Mouse (Mus musculus): ENCODE results near the gene Ano4. TPM values are rescaled to one million over a fixed set of nuclear protein-coding genes. Genes with fewer than 3 reads are reported as not detected.

Ano4 gene
- polyA plus RNA-seq, 1 experiment = not detected

GRCm38 (mm10) chr10:89222284-89222989 lies 122.1 kb downstream of the Ano4 start:
- Histone ChIP-seq H3K36me3 (ENCODE audit: control insufficient read depth, insufficient read depth) (no peaks in the 10 kb centered on the region), H3K27me3 (ENCODE audit: control insufficient read depth, insufficient read depth, insufficient read length) (no peaks in the 10 kb centered on the region), H3K4me3 (ENCODE audit: insufficient read depth, poor library complexity, severe bottlenecking) (no peak overlapping the region), H3K79me3 (ENCODE audit: low read depth) (no peaks in the 10 kb centered on the region), H3ac (ENCODE audit: control insufficient read depth, insufficient read length, low read depth) (no peak overlapping the region), H3K79me2 (ENCODE audit: control insufficient read depth, insufficient read depth) (no peaks in the 10 kb centered on the region)
- no peak for TF ChIP-seq CTCF (IDR thresholded peaks at IDR 0.05; ENCODE audit: control insufficient read depth, insufficient read depth, insufficient read length)
- no peak for TF ChIP-seq MYOD1 (IDR thresholded peaks at IDR 0.05; ENCODE audit: control insufficient read depth, insufficient read length, low read depth)
- TF ChIP-seq MAX (IDR thresholded peaks at IDR 0.05) = no peak
- no peak for TF ChIP-seq MYOG (IDR thresholded peaks at IDR 0.05; ENCODE audit: control insufficient read depth, extremely low read depth, insufficient read length)
- no peak for TF ChIP-seq USF1 (IDR thresholded peaks at IDR 0.05; ENCODE audit: low read depth)
- no peak for TF ChIP-seq FOSL1 (IDR thresholded peaks at IDR 0.05; ENCODE audit: insufficient read depth, low read length, poor library complexity, severe bottlenecking)
- TF ChIP-seq CEBPB (IDR thresholded peaks at IDR 0.05; ENCODE audit: low read depth) = no peak

- H3K36me3 ChIP-seq (ENCODE audit: control insufficient read depth, insufficient read depth) = no peaks in the 10 kb centered on the region
- H3K79me2 ChIP-seq (ENCODE audit: control insufficient read depth, insufficient read depth) = no peaks in the 10 kb centered on the region
- TF ChIP-seq USF1 (IDR thresholded peaks at IDR 0.05; ENCODE audit: low read depth) (no peak), MYOD1 (IDR thresholded peaks at IDR 0.05; ENCODE audit: control insufficient read depth, insufficient read length, low read depth) (no peak)
- H3K79me3 ChIP-seq (ENCODE audit: low read depth) = no peaks in the 10 kb centered on the region
- no peak overlapping the region for H3ac ChIP-seq (ENCODE audit: control insufficient read depth, insufficient read length, low read depth)
- H3K27me3 ChIP-seq (ENCODE audit: control insufficient read depth, insufficient read depth, insufficient read length) = no peaks in the 10 kb centered on the region
- no peak overlapping the region for H3K4me3 ChIP-seq (ENCODE audit: insufficient read depth, poor library complexity, severe bottlenecking)
These were observed 128.5 kb downstream of the Ano4 start for GRCm38 (mm10) chr10:89216078-89216477.

GRCm38 (mm10) chr10:89205858-89206257 lies 138.7 kb downstream of the Ano4 start:
- Histone ChIP-seq H3K79me3 (ENCODE audit: low read depth) (no peaks in the 10 kb centered on the region), H3ac (ENCODE audit: control insufficient read depth, insufficient read length, low read depth) (no peak overlapping the region), H3K79me2 (ENCODE audit: control insufficient read depth, insufficient read depth) (no peaks in the 10 kb centered on the region), H3K36me3 (ENCODE audit: control insufficient read depth, insufficient read depth) (no peaks in the 10 kb centered on the region), H3K27me3 (ENCODE audit: control insufficient read depth, insufficient read depth, insufficient read length) (no peaks in the 10 kb centered on the region), H3K4me3 (ENCODE audit: insufficient read depth, poor library complexity, severe bottlenecking) (no peak overlapping the region)
- TF ChIP-seq MYOD1 (IDR thresholded peaks at IDR 0.05; ENCODE audit: control insufficient read depth, insufficient read length, low read depth) = no peak

- Histone ChIP-seq H3K36me3 (ENCODE audit: control insufficient read depth, insufficient read depth) (no peaks in the 10 kb centered on the region), H3ac (ENCODE audit: control insufficient read depth, insufficient read length, low read depth) (no peak overlapping the region), H3K79me2 (ENCODE audit: control insufficient read depth, insufficient read depth) (no peaks in the 10 kb centered on the region), H3K4me3 (ENCODE audit: insufficient read depth, poor library complexity, severe bottlenecking) (no peak overlapping the region), H3K79me3 (ENCODE audit: low read depth) (no peaks in the 10 kb centered on the region), H3K27me3 (ENCODE audit: control insufficient read depth, insufficient read depth, insufficient read length) (no peaks in the 10 kb centered on the region)
- no peak for TF ChIP-seq MYOG (IDR thresholded peaks at IDR 0.05; ENCODE audit: control insufficient read depth, extremely low read depth, insufficient read length)
- TF ChIP-seq USF1 (IDR thresholded peaks at IDR 0.05; ENCODE audit: low read depth) = no peak
- no peak for TF ChIP-seq FOSL1 (IDR thresholded peaks at IDR 0.05; ENCODE audit: insufficient read depth, low read length, poor library complexity, severe bottlenecking)
- TF ChIP-seq MAX (IDR thresholded peaks at IDR 0.05) = no peak
- no peak for TF ChIP-seq MYOD1 (IDR thresholded peaks at IDR 0.05; ENCODE audit: control insufficient read depth, insufficient read length, low read depth)
- no peak for TF ChIP-seq CEBPB (IDR thresholded peaks at IDR 0.05; ENCODE audit: low read depth)
- TF ChIP-seq CTCF (IDR thresholded peaks at IDR 0.05; ENCODE audit: control insufficient read depth, insufficient read depth, insufficient read length) = no peak
These were observed 148.1 kb downstream of the Ano4 start for GRCm38 (mm10) chr10:89196444-89196843.

- H3K27me3 ChIP-seq (ENCODE audit: control insufficient read depth, insufficient read depth, insufficient read length) = no peaks in the 10 kb centered on the region
- no peaks in the 10 kb centered on the region for H3K79me3 ChIP-seq (ENCODE audit: low read depth)
- no peaks in the 10 kb centered on the region for H3K79me2 ChIP-seq (ENCODE audit: control insufficient read depth, insufficient read depth)
- no peaks in the 10 kb centered on the region for H3K36me3 ChIP-seq (ENCODE audit: control insufficient read depth, insufficient read depth)
- no peak overlapping the region for H3K4me3 ChIP-seq (ENCODE audit: insufficient read depth, poor library complexity, severe bottlenecking)
- no peak overlapping the region for H3ac ChIP-seq (ENCODE audit: control insufficient read depth, insufficient read length, low read depth)
- no peak for TF ChIP-seq CTCF (IDR thresholded peaks at IDR 0.05; ENCODE audit: control insufficient read depth, insufficient read depth, insufficient read length)
- TF ChIP-seq MAX (IDR thresholded peaks at IDR 0.05) = no peak
- no peak for TF ChIP-seq USF1 (IDR thresholded peaks at IDR 0.05; ENCODE audit: low read depth)
- TF ChIP-seq FOSL1 (IDR thresholded peaks at IDR 0.05; ENCODE audit: insufficient read depth, low read length, poor library complexity, severe bottlenecking) = no peak
These were observed 149.5 kb downstream of the Ano4 start for GRCm38 (mm10) chr10:89195068-89195467.

GRCm38 (mm10) chr10:89194440-89194839 lies 150.1 kb downstream of the Ano4 start:
- Histone ChIP-seq H3K79me2 (ENCODE audit: control insufficient read depth, insufficient read depth) (no peaks in the 10 kb centered on the region), H3K4me3 (ENCODE audit: insufficient read depth, poor library complexity, severe bottlenecking) (no peak overlapping the region), H3ac (ENCODE audit: control insufficient read depth, insufficient read length, low read depth) (no peak overlapping the region), H3K27me3 (ENCODE audit: control insufficient read depth, insufficient read depth, insufficient read length) (no peaks in the 10 kb centered on the region), H3K79me3 (ENCODE audit: low read depth) (no peaks in the 10 kb centered on the region), H3K36me3 (ENCODE audit: control insufficient read depth, insufficient read depth) (no peaks in the 10 kb centered on the region)
- TF ChIP-seq MYOD1 (IDR thresholded peaks at IDR 0.05; ENCODE audit: control insufficient read depth, insufficient read length, low read depth) (no peak), MYOG (IDR thresholded peaks at IDR 0.05; ENCODE audit: control insufficient read depth, extremely low read depth, insufficient read length) (no peak), CTCF (IDR thresholded peaks at IDR 0.05; ENCODE audit: control insufficient read depth, insufficient read depth, insufficient read length) (no peak), USF1 (IDR thresholded peaks at IDR 0.05; ENCODE audit: low read depth) (no peak), FOSL1 (IDR thresholded peaks at IDR 0.05; ENCODE audit: insufficient read depth, low read length, poor library complexity, severe bottlenecking) (no peak), MAX (IDR thresholded peaks at IDR 0.05) (no peak), CEBPB (IDR thresholded peaks at IDR 0.05; ENCODE audit: low read depth) (no peak)
